Mouse (Mus musculus) adrenal gland, postnatal 36 days (tissue): ENCODE data around the gene Olfr297. TPM values are rescaled to one million over a fixed set of nuclear protein-coding genes. Genes with fewer than 3 reads are reported as not detected.

Experiments
- DNase-seq, 2 experiments: peaks; one replicate each; pipeline ENCODE4 v3.0.0; 2021; ENCODE audit warnings: mixed read lengths in 1 of 2
- long read RNA-seq, 2 experiments: library from polyadenylated mRNA; stranded (forward); transcript quantifications; one replicate each; pipeline ENCODE4 v2.0.0; 2021; ENCODE audit warnings: borderline sequencing depth in 2 of 2
- total RNA-seq, 2 experiments: library from RNA; stranded (reverse); gene quantifications; 2 replicates each; pipeline ENCODE4 v1.2.3; 2021

Olfr297 gene
- not detected for total RNA-seq
- long read RNA-seq, experiment 1, result 0 reads
- long read RNA-seq, experiment 2, result 0 reads

- DNase-seq, result no peak
Measured at GRCm38 (mm10) chr7:86519668-86520067, at the start of gene Olfr297. Gene Olfr297, plus strand, starts transcription at chr7:86519968.

- no peak for DNase-seq
Measured at GRCm38 (mm10) chr7:86492384-86492783, 27.4 kb upstream of the Olfr297 start, which contains the start of gene Olfr298. Gene Olfr298, minus strand, starts transcription at chr7:86492484.

Other genes starting within 250 kb of the Olfr297 start
- gene Olfr310, start 242.8 kb upstream of the Olfr297 start, total RNA-seq, result not detected
- gene Olfr309, start 206.3 kb upstream of the Olfr297 start, total RNA-seq, result not detected
- not detected for gene Olfr308, start 194.3 kb upstream of the Olfr297 start, total RNA-seq
- not detected for gene Olfr307, start 182.4 kb upstream of the Olfr297 start, total RNA-seq
- gene Olfr305, start 153.0 kb upstream of the Olfr297 start, total RNA-seq, result not detected
- not detected for gene Olfr304, start 133.3 kb upstream of the Olfr297 start, total RNA-seq
- gene Olfr303, start 122.2 kb upstream of the Olfr297 start, total RNA-seq, result not detected
- gene Olfr301, start 116.1 kb upstream of the Olfr297 start, total RNA-seq, result not detected
- gene Olfr299, start 60.0 kb upstream of the Olfr297 start, total RNA-seq, result not detected
- gene Olfr298, start 27.5 kb upstream of the Olfr297 start, total RNA-seq, result not detected
- not detected for gene Olfr295, start 63.9 kb downstream of the Olfr297 start, total RNA-seq
- gene Olfr294, start 96.7 kb downstream of the Olfr297 start, total RNA-seq, result not detected
- gene Olfr293, start 129.1 kb downstream of the Olfr297 start, total RNA-seq, result not detected
- not detected for gene Olfr292, start 168.4 kb downstream of the Olfr297 start, total RNA-seq